In genomic region chr9:25150791-25151610, GRCm38 (mm10) we compare ENCODE assay signal across 8 mouse cellular contexts. TPM values are rescaled to one million over a fixed set of nuclear protein-coding genes. Genes with fewer than 3 reads are reported as not detected.
DNase-seq lines count a peak whose midpoint lies in the region; ATAC-seq and TF ChIP-seq lines count a peak whose summit lies in the region.

No protein-coding gene starts in this region.

- H3K4me1 ChIP-seq in G1E (ENCODE audit: insufficient read depth, low read depth, low read length): peaks cover 36% of the 10 kb centered on the region
- 0 out of 2 replicates have a peak, but pooled peaks cover 3% of the 10 kb centered on the region for H3K4me1 ChIP-seq in forebrain, embryonic 11.5 days (replicated peaks; ENCODE audit: control insufficient read depth, insufficient read depth, low read length)
- peaks cover 33% of the 10 kb centered on the region for H3K4me1 ChIP-seq in hindbrain, embryonic 13.5 days (replicated peaks)
- H3K4me1 ChIP-seq in limb, embryonic 12.5 days (replicated peaks): peaks cover 20% of the 10 kb centered on the region
- H3K4me1 ChIP-seq in midbrain, embryonic 11.5 days (ENCODE audit: control insufficient read depth, insufficient read depth, low read length): peaks cover 16% of the 10 kb centered on the region
- H3K4me1 ChIP-seq in spleen, adult 2 months (ENCODE audit: control insufficient read depth, insufficient read depth, insufficient read length): peaks cover 4% of the 10 kb centered on the region

- peaks cover 3% of the 10 kb centered on the region for H3K36me3 ChIP-seq in G1E (replicated peaks)
- no peaks in the 10 kb centered on the region for H3K36me3 ChIP-seq in forebrain, embryonic 11.5 days (ENCODE audit: control insufficient read depth, insufficient read depth, low read length)
- H3K36me3 ChIP-seq in hindbrain, embryonic 13.5 days: no peaks in the 10 kb centered on the region
- H3K36me3 ChIP-seq in limb, embryonic 12.5 days: no peaks in the 10 kb centered on the region
- no peaks in the 10 kb centered on the region for H3K36me3 ChIP-seq in midbrain, embryonic 11.5 days (ENCODE audit: control insufficient read depth, insufficient read depth, low read length)
- H3K36me3 ChIP-seq in spleen, adult 2 months (ENCODE audit: control insufficient read depth, insufficient read depth, low read length): no peaks in the 10 kb centered on the region

- no peak for TF ChIP-seq CTCF in G1E (IDR thresholded peaks at IDR 0.05; ENCODE audit: low read depth, low read length)
- TF ChIP-seq CTCF in spleen, adult 2 months (IDR thresholded peaks at IDR 0.05; ENCODE audit: extremely low read depth, insufficient read depth, insufficient read length, insufficient replicate concordance): no peak

- H3K9ac ChIP-seq in forebrain, embryonic 11.5 days (ENCODE audit: low read length): peak overlapping the region; percentile 94
- peak overlapping the region; percentile 93 for H3K9ac ChIP-seq in hindbrain, embryonic 13.5 days
- peak overlapping the region; percentile 90 for H3K9ac ChIP-seq in limb, embryonic 12.5 days (replicated peaks)
- peak overlapping the region; percentile 96 for H3K9ac ChIP-seq in midbrain, embryonic 11.5 days (ENCODE audit: low read length)

- peak overlapping the region; percentile 91 for H3K4me3 ChIP-seq in G1E (ENCODE audit: low read depth, low read length)
- H3K4me3 ChIP-seq in forebrain, embryonic 11.5 days (ENCODE audit: low read depth, low read length): peak overlapping the region; percentile 87
- H3K4me3 ChIP-seq in hindbrain, embryonic 13.5 days: peak overlapping the region; percentile 92
- peak overlapping the region; percentile 86 for H3K4me3 ChIP-seq in limb, embryonic 12.5 days (replicated peaks)
- H3K4me3 ChIP-seq in midbrain, embryonic 11.5 days (ENCODE audit: low read depth, low read length): peak overlapping the region; percentile 84
- peak overlapping the region; percentile 85 for H3K4me3 ChIP-seq in spleen, adult 2 months (ENCODE audit: extremely low read depth, insufficient read depth, insufficient read length)

- peak overlapping the region; percentile 76 for H3K4me2 ChIP-seq in forebrain, embryonic 11.5 days (ENCODE audit: low read depth, low read length, severe bottlenecking)
- peak overlapping the region; percentile 89 for H3K4me2 ChIP-seq in hindbrain, embryonic 13.5 days
- peak overlapping the region; percentile 80 for H3K4me2 ChIP-seq in limb, embryonic 12.5 days
- peak overlapping the region; percentile 91 for H3K4me2 ChIP-seq in midbrain, embryonic 11.5 days

- DNase-seq in G1E (ENCODE audit: low spot score): peak; percentile 40
- peak; percentile 77 to 81 for DNase-seq in adrenal gland, postnatal 36 days
- DNase-seq in forebrain, embryonic 11.5 days (ENCODE audit: low spot score): no peak
- peak; percentile 94 for DNase-seq in midbrain, embryonic 11.5 days (ENCODE audit: low spot score, missing footprints)
- DNase-seq in spleen, adult 2 months (ENCODE audit: low read depth in 1 of 2, low spot score in 2 of 2): peak in 1 of 2 experiments; percentile 43
- no peak for DNase-seq in natural killer cell, adult 2 months (ENCODE audit: low spot score in 2 of 2)

- no peak for ATAC-seq in G1E (ENCODE audit: extremely low read depth, insufficient number of reproducible peaks, low FRiP score, poor library complexity, severe bottlenecking)
- peak; percentile 71 for ATAC-seq in forebrain, embryonic 11.5 days (replicated peaks; ENCODE audit: low FRiP score)
- peak; percentile 71 for ATAC-seq in hindbrain, embryonic 13.5 days (ENCODE audit: low FRiP score)
- ATAC-seq in limb, embryonic 12.5 days (ENCODE audit: insufficient number of reproducible peaks, insufficient read depth, low FRiP score, low TSS enrichment, low read depth): peak; percentile 72
- ATAC-seq in midbrain, embryonic 11.5 days (ENCODE audit: low FRiP score): peak; percentile 75

- WGBS in forebrain, embryonic 11.5 days: 0% methylated on average over 73 of the region's 73 CpGs
- under 1% methylated on average over 59 of the region's 73 CpGs for WGBS in hindbrain, embryonic 13.5 days
- WGBS in limb, embryonic 12.5 days: under 1% methylated on average over 73 of the region's 73 CpGs
- under 1% methylated on average over 67 of the region's 73 CpGs for WGBS in midbrain, embryonic 11.5 days
- under 1% methylated on average over 72 of the region's 73 CpGs for WGBS in spleen, adult 2 months

- no peaks in the 10 kb centered on the region for H3K27me3 ChIP-seq in G1E (ENCODE audit: insufficient read depth, low read length)
- H3K27me3 ChIP-seq in forebrain, embryonic 11.5 days (ENCODE audit: control insufficient read depth, insufficient read depth, low read length): no peaks in the 10 kb centered on the region
- H3K27me3 ChIP-seq in hindbrain, embryonic 13.5 days: no peaks in the 10 kb centered on the region
- H3K27me3 ChIP-seq in limb, embryonic 12.5 days: no peaks in the 10 kb centered on the region
- H3K27me3 ChIP-seq in midbrain, embryonic 11.5 days (ENCODE audit: control insufficient read depth, insufficient read depth, low read length): no peaks in the 10 kb centered on the region
- no peaks in the 10 kb centered on the region for H3K27me3 ChIP-seq in spleen, adult 2 months (ENCODE audit: control insufficient read depth, insufficient read depth, low read length)

- H3K9me3 ChIP-seq in G1E (replicated peaks): peaks cover 3% of the 10 kb centered on the region; the same call in 1 of the 2 replicates
- H3K9me3 ChIP-seq in forebrain, embryonic 11.5 days (ENCODE audit: control insufficient read depth, low read length): no peaks in the 10 kb centered on the region
- H3K9me3 ChIP-seq in hindbrain, embryonic 13.5 days: no peaks in the 10 kb centered on the region
- H3K9me3 ChIP-seq in limb, embryonic 12.5 days: no peaks in the 10 kb centered on the region
- H3K9me3 ChIP-seq in midbrain, embryonic 11.5 days (ENCODE audit: control insufficient read depth, low read length): no peaks in the 10 kb centered on the region

- no peak for TF ChIP-seq POLR2A in spleen, adult 2 months (IDR thresholded peaks at IDR 0.05; ENCODE audit: low read depth, low read length)

- peak overlapping the region; percentile 98 for H3K27ac ChIP-seq in forebrain, embryonic 11.5 days (ENCODE audit: low read depth, low read length)
- peak overlapping the region; percentile 99 for H3K27ac ChIP-seq in hindbrain, embryonic 13.5 days
- H3K27ac ChIP-seq in limb, embryonic 12.5 days: peak overlapping the region; percentile 100
- H3K27ac ChIP-seq in midbrain, embryonic 11.5 days (ENCODE audit: low read depth, low read length): peak overlapping the region; percentile 99
- peak overlapping the region; percentile 98 for H3K27ac ChIP-seq in spleen, adult 2 months (ENCODE audit: insufficient read depth, low read length)

RNA-seq across cellular contexts. Expression of gene Herpud2, which starts 0.6 kb away (rescaled TPM):
- total RNA-seq in G1E (2014; fragmentation: Nextera tagmentation): 35.3 and 46.9 TPM in 2 replicates
- 13.7 and 14.0 TPM in 2 replicates for total RNA-seq in G1E (2017)
- 15.6 and 19.2 TPM in 2 replicates for polyA plus RNA-seq in G1E (2012)
- 10 to 100 TPM; 49.2 to 58.7 TPM for total RNA-seq in adrenal gland, postnatal 36 days (2021)
- 38.1 and 39.6 TPM in 2 replicates for polyA plus RNA-seq in forebrain, embryonic 11.5 days (2014; fragmentation: Nextera tagmentation; extraction: Ambion mirVana)
- 33.5 and 35.6 TPM in 2 replicates for polyA plus RNA-seq in hindbrain, embryonic 13.5 days (2015; fragmentation: Nextera tagmentation; extraction: Ambion mirVana)
- polyA plus RNA-seq in limb, embryonic 12.5 days (2016; fragmentation: Nextera tagmentation; extraction: Ambion mirVana): 36.1 and 36.5 TPM in 2 replicates
- polyA plus RNA-seq in midbrain, embryonic 11.5 days (2014; fragmentation: Nextera tagmentation; extraction: Ambion mirVana): 31.8 and 33.9 TPM in 2 replicates
- 23.3 and 40.4 TPM in 2 replicates for polyA plus RNA-seq in spleen, adult 2 months (2012; rRNA removed)

Comparison
In these comparisons a context has a peak if more than half of its experiments do, and no peak if none do; other contexts are left out.
1. DNase-seq: peak in G1E (single experiment), adrenal gland, postnatal 36 days (2 of 2) and midbrain, embryonic 11.5 days (single experiment); none in forebrain, embryonic 11.5 days (single experiment) and natural killer cell, adult 2 months (0 of 2).
2. Peak in every context shown above with its lines, with median percentiles within 50 percentile points of each other: H3K4me3 ChIP-seq, H3K27ac ChIP-seq, H3K4me2 ChIP-seq and H3K9ac ChIP-seq.